Mouse (Mus musculus) forelimb bud, embryonic 11.5 days (tissue): ENCODE measurements around the gene Aipl1.

ENCODE experiments used
- DNase-seq: peaks from one replicate; pipeline ENCODE4 v3.0.0-alpha.2; 2012; ENCODE audit warnings: low read depth, low spot score

Gene Aipl1

DNA sequence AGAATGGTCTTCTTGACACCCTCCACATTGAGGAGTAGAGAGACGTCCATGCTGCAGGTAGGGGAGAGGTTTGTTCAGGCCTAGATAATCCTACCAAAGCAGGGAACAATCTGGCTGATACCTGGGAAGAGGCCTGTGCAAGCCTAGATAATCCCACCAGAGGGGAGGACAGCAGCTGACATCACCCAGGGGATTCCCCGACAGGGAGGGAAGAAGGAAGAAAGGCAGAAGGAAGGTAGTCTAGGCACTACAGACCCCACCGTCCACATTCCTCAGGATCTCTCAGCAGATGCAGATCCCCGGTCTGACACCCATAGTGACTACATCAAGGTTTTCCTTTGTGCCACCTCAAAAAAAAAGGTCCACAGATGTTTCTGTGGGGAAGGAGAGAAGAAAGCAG, at the start of gene Aipl1:
Aipl1 (minus strand) TSS at position 101 of the 400 bp plus-strand sequence.
- no peak for DNase-seq

DNA sequence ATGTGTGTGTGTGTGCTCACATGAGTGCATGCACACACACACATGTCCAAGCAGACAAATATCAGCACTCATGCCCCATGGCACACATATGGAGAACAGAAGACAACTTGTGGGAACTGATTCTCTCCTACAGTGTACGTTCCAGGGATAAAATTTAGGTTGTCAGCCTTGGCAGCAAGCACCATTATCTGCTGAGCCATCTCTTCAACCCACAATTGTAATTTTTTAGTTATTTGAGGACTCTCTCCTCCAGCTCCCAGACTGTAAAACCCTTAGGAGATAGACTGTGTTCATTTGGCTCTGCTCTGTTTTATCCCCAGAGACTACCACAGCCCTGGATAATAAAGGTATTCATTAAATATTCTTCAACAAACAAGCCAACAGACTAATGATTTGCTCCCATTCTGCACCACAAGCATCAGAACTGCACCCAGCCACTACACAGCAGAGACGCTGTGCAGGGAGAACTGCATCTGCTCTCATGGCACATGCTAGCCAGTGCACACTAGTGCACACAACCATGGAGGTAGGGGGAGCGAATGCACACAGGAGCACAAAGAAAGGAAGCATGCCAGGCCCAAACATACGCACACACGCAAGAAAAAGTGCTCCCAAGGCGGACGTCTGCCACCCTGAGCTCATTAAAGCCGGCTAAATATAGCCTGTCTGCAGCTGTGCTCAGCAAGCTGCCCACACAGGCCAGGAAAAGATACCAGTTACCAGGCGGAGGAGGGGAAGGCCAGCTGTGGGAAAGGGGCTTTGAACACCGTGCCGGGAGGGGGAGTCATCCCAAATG, 49.1 kb upstream of the Aipl1 start:
- peak; percentile 30 for DNase-seq

DNA sequence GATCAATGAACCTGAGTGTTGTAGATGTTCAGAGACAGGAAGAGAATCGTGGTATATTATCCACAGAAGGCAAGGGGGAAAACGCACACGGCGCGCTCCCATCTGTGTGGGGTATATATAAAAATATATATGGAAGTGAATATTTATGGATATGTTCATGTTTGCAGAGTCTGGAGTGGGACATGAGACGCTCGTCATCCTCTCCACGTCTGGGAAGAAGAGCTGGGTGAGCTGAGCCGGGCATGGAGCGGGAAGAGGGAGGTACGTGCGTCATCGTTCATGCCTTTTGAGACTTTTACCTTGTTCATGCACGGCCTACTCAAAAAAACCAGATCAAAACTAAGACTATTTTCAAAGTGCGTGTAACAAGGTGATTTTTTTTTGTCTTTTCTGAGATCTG, 47.0 kb upstream of the Aipl1 start:
- DNase-seq, result no peak

DNA sequence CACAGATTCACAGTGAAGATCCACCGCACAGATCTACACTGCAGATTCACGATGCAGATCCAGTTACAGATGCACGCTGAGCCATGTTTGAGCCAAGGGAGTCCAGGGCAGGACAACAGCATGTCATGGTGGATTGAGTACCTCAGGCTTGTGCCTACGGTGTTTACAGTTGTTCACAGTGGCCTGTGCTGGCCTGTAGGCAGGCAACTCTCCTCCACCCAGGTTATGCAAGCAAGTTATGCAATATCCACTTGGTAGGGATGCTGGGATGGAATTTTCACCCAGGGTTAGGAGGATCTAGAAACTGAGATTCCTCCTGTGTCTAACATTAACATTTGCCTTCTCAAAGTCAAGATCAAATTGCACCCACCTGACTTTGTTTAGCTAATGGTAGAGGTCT, 45.3 kb upstream of the Aipl1 start:
- no peak for DNase-seq

DNA sequence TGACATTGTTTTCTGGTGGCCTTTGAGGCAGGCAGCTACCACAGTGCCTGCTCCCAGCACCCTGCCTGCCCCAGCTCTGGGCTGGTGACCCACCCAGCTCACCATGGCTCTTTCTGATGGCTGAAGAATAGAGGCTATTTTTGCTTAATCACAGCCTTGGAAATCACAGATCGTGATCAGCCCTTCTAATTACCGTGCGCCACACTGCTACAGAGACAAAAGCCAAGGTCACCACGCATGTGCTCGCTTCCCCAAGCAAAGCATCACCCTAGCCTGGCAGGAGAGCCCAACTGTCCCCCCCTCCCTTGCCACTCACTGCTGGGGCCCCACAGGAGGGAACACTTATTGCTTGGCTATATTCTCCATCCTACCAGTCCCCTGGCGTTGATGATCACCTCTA, 43.2 kb upstream of the Aipl1 start:
- DNase-seq, result no peak

DNA sequence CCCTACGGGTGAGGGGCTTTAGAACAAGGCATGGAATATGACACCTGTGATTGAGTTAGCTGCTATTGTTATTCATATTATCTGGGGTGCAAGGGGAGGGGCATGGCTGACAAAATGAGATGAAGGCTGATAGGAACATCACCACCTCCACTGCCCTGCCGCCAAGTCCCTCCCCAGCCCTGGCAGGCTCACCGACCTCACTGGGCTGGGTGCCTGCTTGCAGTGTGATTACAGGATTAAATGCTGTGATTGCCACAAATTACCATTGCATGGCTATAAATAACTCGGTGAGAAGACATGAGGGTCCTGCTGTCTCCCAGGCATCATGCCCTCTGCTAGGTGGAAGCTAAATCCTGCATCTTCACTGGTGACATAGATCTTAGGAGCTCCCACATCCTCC, 41.3 kb upstream of the Aipl1 start:
- DNase-seq, result no peak

DNA sequence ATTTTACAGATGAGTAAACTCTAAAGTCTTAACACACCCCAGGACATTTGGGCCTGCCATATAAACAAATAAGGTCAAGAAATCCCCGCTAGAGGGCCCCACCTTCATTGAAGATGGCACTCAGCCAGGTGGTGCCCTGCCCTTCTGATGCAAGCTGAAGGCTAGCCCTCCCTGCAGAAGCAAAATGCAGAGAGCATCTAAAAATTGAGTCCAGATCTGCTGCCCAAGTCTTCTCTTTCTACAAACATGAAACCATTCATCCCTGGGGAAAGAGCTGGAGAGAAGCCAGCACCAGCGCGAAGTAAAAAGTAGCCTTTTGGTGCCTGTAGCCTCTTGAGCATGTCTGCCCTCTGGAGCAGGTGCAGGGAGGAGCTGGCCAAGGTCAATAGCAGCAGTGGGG, 40.7 kb upstream of the Aipl1 start:
- no peak for DNase-seq

DNA sequence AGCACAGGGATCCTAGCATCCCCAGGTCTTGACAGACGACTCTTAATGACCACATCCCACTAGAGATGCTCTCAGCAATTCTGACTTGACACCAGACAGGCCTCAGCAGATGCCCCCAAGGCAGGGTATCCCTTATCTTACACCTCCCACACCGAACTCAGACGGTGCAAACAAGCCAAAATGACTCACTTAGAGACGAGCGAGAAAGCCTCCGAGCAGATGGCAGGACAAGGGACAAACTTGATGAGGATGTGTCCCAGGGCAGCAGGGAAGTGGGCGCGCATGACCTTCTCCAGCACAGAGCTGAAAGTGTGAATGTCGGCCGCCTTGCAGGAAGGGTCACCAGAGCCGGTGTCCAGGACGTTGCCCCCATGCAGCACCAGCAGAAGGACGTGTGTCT, 36.9 kb upstream of the Aipl1 start:
- no peak for DNase-seq

DNA sequence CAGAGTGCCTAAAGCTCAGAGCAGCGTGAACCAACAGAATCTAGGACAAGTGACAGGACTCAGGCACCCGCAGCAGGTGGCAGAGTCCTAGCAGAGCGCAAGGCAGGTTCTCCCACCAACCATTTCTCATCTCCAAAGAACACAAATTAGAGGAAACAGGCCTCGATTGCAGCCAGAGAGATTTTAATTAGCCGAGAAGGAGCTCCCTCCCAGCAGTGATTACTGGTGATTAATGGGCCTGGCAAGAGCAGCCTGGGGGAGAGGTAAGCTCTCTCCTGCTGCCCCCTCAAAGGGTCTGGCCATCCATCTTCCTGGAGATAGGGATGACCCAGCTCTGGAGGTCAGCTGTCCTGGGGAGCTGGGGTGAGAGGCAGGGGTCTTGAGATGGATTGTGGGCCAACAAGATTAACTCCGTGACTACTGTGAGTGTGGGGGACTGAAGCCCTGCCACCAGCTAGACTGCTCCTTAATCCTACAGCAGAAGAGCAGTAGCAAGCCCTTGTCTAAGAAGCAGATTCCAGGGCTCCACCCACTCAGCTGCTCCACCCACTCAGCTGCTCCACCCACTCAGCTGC, 35.1 kb upstream of the Aipl1 start:
- DNase-seq, result no peak

DNA sequence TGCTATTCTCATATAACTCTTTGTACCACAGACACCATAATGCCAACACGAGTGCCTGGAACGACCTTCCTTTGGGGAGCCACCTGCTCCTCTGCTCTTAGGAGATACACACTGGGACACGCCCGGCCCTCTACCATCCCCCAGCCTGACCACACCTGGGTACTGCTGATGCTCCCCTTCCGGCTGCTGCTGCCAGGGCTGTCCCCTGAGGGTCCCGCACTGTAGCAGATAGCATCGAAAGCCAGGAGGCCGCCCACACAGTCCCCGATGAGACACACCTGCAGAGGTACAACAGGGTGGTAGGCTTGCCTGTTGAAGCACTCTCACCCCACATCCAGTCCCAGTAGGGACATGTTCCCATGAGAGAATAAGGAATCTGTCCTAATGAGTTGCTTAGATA, 33.4 kb upstream of the Aipl1 start:
- DNase-seq, result no peak

DNA sequence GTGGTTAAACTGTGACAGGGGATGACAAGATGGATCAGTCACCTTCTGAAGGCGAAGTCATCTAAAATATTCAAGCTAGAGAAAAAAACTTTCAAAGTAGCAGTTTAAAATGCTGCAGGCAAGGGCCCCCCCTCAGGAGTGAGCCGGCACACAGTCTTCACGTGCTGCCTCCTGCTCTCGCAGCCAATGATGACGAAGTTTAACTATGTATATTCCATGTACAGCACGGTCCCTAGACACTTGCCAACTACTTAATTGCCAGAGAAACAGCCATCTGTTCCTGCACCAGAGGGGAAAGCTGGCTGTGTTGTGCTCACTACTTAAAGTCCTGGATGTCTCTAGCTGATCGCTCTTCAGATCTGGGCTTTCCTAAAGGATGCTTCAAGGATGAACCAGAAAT, 30.7 kb upstream of the Aipl1 start:
- no peak for DNase-seq

DNA sequence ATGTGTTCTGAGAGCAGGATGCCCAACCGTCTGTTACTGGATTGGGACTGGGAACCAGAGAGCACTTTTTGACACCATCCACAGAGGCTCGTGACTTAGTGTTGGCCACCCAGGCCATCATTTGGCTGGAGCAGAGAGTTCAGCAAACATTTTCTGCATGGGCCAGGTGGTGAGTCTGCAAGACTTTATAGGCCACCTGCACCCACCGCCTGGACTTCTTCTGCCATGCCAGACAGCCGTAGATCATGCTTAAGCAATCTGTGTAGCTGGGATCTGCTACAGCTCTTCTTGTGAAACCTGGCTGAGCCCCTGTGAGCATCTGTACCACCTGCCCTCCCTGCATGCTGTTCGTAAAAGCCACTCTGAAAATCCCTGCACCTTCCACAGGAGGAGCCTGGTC, 30.0 kb upstream of the Aipl1 start:
- DNase-seq, result no peak

DNA sequence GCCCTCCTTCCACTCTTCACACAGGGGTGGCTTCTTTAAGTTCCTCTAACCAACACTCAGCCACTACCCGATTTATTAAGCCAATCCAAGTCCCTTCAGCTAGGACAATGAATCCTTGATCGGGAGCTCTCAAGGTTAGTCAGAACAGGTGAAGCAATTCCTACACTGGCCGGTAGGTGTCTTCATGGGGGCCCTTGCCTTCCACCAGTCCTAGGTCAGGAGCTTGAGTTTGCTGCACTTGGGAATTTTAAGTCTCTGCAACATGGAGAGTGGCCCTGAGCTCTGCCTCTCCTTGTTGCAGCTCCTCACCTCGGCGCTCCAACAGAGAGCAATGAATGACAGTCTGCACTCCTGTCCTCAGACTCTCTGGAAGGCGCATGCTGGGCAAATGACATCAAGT, 29.0 kb upstream of the Aipl1 start:
- peak; percentile 43 for DNase-seq

DNA sequence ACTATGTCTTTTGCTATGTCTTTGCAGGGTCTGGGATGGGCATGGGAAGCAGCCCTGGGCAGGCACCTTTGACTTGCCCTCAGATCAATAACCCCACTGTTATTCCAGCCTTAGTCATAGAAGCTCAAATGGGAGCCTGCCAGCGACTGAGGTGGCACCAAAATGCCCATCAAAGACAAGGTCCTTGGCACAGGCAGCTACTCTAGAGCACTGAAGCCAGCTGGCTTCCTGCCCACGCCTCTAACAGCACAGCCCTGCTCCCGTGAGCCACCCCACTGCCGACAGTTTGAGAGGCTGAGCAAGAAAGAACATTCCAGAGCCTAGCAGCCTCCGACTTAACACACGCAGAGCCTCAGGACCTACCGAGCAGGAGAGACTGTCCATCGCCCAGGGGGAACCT, 27.8 kb upstream of the Aipl1 start:
- DNase-seq, result no peak

DNA sequence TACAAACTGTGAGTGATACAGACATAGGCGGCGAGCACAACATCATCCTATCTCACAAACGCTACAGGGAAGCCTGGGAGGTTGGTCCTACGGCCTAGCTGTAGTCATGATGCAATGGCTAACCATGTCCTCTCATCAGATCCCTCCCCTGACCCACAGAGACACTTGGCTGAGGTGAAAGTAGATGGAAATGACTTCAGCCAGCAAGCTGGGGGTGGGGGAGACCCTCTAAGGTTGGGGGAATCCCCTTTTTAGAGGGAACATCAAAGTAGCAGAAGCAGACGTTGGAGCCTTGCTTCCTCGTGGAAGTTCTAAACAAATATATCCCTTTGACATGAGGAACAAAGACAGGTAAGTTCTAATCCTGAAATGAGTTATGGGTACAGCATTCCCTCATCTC, 27.1 kb upstream of the Aipl1 start:
- no peak for DNase-seq

DNA sequence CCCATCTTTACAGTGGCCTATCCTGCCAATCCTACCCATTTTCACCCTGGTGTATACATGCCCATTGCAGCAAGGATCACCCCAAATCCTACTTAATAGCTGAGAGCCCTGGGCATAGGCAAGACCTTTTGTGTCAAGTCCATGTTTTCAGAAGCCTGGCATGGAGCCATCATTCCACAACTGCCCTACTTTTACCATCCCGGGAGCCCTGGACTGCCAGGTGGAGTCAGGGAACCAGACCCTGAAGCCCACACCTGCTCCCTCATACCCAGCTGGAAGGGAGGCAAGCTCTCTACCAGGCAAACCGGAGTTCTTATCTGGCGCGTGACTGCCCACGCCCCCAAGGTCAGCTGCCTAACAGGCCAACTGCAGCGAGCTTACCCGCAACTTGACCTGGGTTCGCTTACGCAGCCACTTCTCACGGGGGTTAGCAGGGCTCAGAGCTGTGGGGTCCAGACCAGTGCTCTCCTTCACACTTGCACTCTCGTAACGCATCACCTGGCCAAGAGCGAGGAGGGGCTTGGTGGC, 23.8 kb upstream of the Aipl1 start:
- DNase-seq, result no peak

DNA sequence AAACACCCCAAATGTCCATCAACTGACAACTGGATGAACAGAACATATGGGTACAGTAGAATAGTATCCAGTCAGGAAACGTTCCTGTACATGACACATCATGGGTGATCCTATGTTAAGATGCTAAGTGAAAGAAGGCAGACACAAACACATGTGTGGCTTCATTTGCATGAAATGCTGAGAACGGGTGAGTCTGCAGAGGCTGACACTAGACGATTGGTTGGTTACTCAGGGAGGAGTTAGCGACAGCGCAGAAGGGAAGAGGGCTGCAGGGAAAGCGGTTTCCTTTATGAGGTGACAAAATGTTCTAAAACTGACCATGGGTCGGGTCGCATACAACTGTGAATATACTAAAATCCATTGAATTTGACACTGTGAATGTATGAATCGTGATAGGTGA, 23.1 kb upstream of the Aipl1 start:
- no peak for DNase-seq

DNA sequence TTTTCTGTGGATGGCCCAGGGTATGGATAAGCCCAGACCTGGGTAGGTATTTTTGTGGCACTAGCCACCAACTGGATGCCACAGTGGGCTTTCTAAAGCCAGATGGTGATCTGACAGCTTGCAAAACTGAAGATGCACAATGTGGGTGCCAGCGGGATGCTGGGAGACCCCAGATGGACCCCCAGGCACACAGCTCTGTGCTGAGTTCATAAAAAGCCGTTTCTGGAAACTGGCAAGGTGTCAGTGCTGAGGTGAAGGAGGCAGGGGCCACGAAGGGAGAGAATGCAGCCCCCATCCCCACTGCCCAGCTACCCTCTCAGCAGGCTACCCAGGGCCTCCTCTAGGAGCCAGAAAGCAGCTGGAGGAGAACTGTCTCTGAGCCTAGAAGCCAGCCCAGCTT, 19.9 kb upstream of the Aipl1 start:
- no peak for DNase-seq

DNA sequence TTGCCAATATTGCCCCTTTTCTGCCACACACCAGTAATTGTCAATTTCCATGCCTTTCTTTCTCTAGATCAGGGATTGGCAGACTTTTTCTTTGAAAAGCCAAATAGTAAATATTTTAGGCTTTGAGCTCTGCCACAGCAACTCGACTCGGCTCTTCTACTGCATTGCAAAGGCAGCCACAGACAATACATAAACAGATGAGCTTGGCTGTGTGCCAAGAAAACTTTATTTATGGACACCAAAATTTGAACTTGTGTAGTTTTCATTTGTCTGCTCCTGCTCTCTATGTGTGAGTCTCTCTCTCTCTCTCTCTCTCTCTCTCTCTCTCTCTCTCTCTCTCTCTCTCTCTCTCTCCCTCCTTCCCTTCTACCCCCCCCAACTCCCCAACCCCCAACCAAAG, 17.9 kb upstream of the Aipl1 start:
- DNase-seq, result no peak

DNA sequence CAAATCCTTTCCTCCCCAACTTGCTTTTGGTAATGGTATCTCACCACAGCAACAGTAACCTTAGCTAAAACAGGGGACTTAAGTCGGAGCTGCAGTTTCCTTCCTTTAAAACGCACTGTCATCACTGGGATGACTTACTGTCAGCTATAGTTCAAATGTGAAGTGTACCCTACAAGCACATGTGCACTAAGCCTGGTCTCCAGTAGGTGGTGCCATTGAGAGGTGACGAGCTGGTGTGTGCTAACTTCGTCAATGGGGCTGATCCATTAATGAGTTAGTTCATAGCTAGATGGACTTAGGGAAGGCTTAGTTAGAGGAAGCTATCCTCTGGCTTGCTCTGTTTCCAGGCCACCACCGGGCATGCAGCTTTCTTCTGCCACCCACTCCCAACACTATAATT, 15.3 kb upstream of the Aipl1 start:
- DNase-seq, result peak; percentile 67

DNA sequence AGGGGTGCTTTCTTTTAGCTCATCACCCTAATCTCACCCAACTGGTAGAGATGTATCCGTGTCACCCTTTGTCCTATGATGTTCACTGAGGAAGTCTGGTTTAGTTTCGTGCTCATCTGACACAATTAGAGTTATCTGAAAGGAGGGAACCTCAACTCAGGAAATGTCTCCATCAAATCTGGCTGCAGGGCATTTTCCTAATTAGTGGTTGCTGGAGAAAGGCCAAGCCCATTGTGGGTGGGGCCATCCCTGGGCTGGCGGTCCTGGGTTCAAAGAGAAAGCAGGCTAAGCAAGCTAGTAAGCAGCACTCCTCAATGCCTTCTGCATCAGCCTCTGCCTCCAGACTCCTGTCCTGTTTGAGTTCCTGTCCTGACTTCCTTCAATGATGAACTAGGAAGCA, 14.9 kb upstream of the Aipl1 start:
- DNase-seq, result no peak

DNA sequence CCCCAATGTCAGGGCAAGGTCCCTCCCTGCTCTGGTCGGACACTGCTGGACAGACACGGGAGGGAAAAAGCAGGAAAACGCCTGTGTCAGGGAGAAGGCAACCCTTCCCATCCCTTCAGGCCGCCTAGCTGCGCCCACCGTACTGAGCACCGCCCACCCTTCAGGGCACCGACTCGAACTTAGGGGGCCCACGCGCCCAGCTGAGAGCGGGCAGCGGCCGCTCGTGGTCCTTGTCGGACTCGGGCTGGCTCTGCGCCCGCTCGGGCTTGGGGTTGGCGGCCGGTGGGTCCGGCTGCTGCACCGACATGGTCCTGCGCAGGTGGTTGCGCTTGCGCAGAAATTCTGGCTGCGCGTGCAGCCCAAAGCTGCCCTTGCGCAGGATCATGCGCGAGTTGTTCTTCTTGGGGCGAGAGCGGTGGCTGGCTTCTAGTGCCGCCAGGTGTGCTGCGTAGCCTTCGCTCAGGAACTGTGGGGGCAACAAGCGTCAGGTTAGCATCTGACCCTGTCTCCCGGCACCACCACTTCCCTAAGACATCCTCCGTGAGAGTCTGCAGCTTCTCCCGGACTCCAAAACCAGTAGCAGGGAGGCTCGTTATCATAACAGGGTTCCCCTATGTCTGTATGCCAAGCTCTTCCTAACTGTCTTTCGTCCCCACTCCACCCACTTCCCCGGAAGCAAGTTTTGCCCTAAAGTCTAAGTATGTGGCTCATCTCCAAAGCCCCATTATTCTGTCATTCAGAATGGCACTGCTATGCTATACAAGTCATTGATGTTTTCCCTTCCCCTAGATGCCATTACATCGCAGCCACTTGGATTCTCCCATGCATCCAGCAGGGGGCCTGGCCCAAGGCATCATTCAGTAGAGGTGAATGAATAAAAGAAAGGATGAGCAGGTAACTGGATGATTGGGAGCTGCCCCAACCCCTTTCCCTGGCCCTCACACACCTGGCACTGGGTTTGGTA, 13.9 kb upstream of the Aipl1 start:
- DNase-seq, result no peak
